ENCODE assay signal across 11 mouse cellular contexts in the genomic region with DNA sequence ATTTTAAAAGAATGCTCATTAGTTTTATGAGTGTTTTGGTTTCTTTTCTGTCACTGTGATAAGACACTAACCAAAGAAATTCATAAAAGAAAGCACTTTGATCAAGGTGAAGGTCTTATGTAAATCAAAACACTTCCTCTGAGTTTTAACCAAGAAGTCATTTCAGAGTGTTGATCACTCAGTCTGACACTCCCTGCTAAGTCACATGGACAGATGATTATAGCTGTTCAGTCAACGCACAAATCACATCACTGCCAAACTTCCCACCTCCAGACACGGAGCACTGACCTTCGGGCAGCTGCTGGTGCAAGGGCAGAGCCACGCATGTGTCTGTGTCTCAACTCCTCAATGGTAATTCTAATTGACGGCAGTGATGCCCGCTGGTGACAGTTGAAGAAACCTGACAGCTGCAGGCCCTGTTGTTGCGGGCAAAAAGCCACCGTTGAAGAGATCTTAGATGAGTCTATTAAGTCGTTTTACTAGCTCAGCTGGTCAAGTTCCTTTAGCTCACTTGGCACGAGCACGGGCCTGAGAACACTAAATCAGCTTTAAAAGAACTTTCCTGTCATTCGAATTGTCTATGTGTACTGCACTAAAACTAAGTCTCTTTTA.
DNase-seq lines count a peak whose midpoint lies in the region; ATAC-seq lines count a peak whose summit lies in the region.
"Had no signal": no experiment of that assay in that cellular context is flagged by ENCODE, and none has a peak within 500 bp of the region (broad histone marks: within the 10 kb centered on the region; RNA-seq: fewer than 3 reads in every experiment).

No protein-coding gene starts in this region.

- H3K36me3 ChIP-seq in hindbrain, embryonic 16.5 days (ENCODE audit: control insufficient read depth, insufficient read depth, low read length): no peaks in the 10 kb centered on the region
- H3K36me3 ChIP-seq in hindbrain, embryonic 10.5 days: no peaks in the 10 kb centered on the region
- H3K36me3 ChIP-seq: heart, embryonic 13.5 days had no signal

- no peak overlapping the region for H3K4me2 ChIP-seq in hindbrain, embryonic 16.5 days (ENCODE audit: low read length)
- H3K4me2 ChIP-seq: heart, embryonic 13.5 days had no signal

- ATAC-seq in hindbrain, embryonic 16.5 days: peak; percentile 48
- ATAC-seq: liver, postnatal 0 days had no signal

- H3K27me3 ChIP-seq in hindbrain, embryonic 16.5 days (replicated peaks; ENCODE audit: control insufficient read depth, insufficient read depth, low read length): no peaks in the 10 kb centered on the region
- no peaks in the 10 kb centered on the region for H3K27me3 ChIP-seq in hindbrain, embryonic 10.5 days (ENCODE audit: insufficient read depth, poor library complexity, severe bottlenecking)
- H3K27me3 ChIP-seq: heart, embryonic 13.5 days had no signal

- H3K4me1 ChIP-seq in hindbrain, embryonic 16.5 days (ENCODE audit: control insufficient read depth, insufficient read depth, low read depth, low read length): no peaks in the 10 kb centered on the region
- no peaks in the 10 kb centered on the region for H3K4me1 ChIP-seq in hindbrain, embryonic 10.5 days (replicated peaks)
- H3K4me1 ChIP-seq: heart, embryonic 13.5 days had no signal

- no peak for DNase-seq in hindbrain, embryonic 10.5 days (ENCODE audit: low spot score)
- peak; percentile 1 for DNase-seq in ovary, adult 18-20 months (ENCODE audit: low spot score)
- DNase-seq in ovary, postnatal 10 days (ENCODE audit: low spot score): no peak
- DNase-seq in gastrocnemius, postnatal 14 days: peak; percentile 52
- DNase-seq in skeletal muscle tissue, adult 2 months (ENCODE audit: low read depth, low spot score): peak; percentile 13
- no peak for DNase-seq in spleen, adult 18-20 months
- DNase-seq in kidney, adult 9 months: no peak
- DNase-seq: cerebellum, adult 9-10 months; liver, postnatal 0 days had no signal

- intact Hi-C loops in gastrocnemius, postnatal 14 days (cut with DNase I; ENCODE audit: low total_unique reads): no loop called here

- no peak overlapping the region for H3K9ac ChIP-seq in hindbrain, embryonic 16.5 days (ENCODE audit: low read depth, low read length)
- H3K9ac ChIP-seq: heart, embryonic 13.5 days; liver, postnatal 0 days had no signal

- no peak overlapping the region for H3K27ac ChIP-seq in hindbrain, embryonic 16.5 days (ENCODE audit: low read depth, low read length)
- no peak overlapping the region for H3K27ac ChIP-seq in hindbrain, embryonic 10.5 days
- H3K27ac ChIP-seq: heart, embryonic 13.5 days had no signal

- H3K9me3 ChIP-seq in hindbrain, embryonic 16.5 days (ENCODE audit: control insufficient read depth, low read length): no peaks in the 10 kb centered on the region
- no peaks in the 10 kb centered on the region for H3K9me3 ChIP-seq in hindbrain, embryonic 10.5 days
- H3K9me3 ChIP-seq: heart, embryonic 13.5 days had no signal

- H3K4me3 ChIP-seq in hindbrain, embryonic 16.5 days (ENCODE audit: low read length): no peak overlapping the region
- H3K4me3 ChIP-seq in hindbrain, embryonic 10.5 days: no peak overlapping the region
- H3K4me3 ChIP-seq: heart, embryonic 13.5 days had no signal

- WGBS in hindbrain, embryonic 16.5 days: 68% methylated on average over 12 of the region's 12 CpGs
- whole genome bisulfite sequencing in hindbrain, embryonic 10.5 days: 82% methylated on average over 12 of the region's 12 CpGs

Comparison
In these comparisons a context has a peak if more than half of its experiments do, and no peak if none do; other contexts are left out.
1. DNase-seq: peak in ovary, adult 18-20 months (single experiment), gastrocnemius, postnatal 14 days (single experiment) and skeletal muscle tissue, adult 2 months (single experiment); none in hindbrain, embryonic 10.5 days (single experiment), ovary, postnatal 10 days (single experiment), spleen, adult 18-20 months (0 of 2) and kidney, adult 9 months (single experiment).